Mouse (Mus musculus) embryonic stem cell, embryonic (primary cell): Measurements from ENCODE around the gene Phpt1.

ENCODE experiments used
- CTCF ChIA-PET, 4 experiments: fragments of 300-600 bp in 2 of 4; fragments of 350-600 bp in 2 of 4; sonication (Branson Sonifier 250); formaldehyde crosslinking; loops; one replicate each; lab custom pipeline; 2022; ENCODE audit warnings: inconsistent platforms in 2 of 4; lab: Charles Lee
- POLR2A ChIA-PET, 4 experiments: fragments of 300-600 bp in 2 of 4; fragments of 350-600 bp in 2 of 4; sonication (Branson Sonifier 250); formaldehyde crosslinking; loops; one replicate each; lab custom pipeline; 2022; ENCODE audit warnings: antibody characterized with exemption in 4 of 4, inconsistent platforms in 1 of 4; lab: Charles Lee

Phpt1 gene

GRCm38 (mm10) chr2:25588227-25588907, 13.3 kb upstream of the Phpt1 start:
- POLR2A ChIA-PET, result interaction anchor here in 3 of 4 experiments (0.5 to 2.8 kb wide), 11 partner anchors 9 to 668 kb away, joined by 3 to 11 read pairs (median 3); partner anchors contain the start of genes Mamdc4 (in 1 of the 3) and Traf2 (in 1 of the 3)
- CTCF ChIA-PET, result interaction anchor here in 2 of 4 experiments (0.5 to 1.1 kb wide), 4 partner anchors 9 to 106 kb away, joined by 3 to 4 read pairs (median 4); partner anchors contain the start of genes Mamdc4 (in 2 of the 2) and Phpt1 (in 1 of the 2)

- ChIA-PET CTCF (interaction anchor here in 2 of 4 experiments (0.6 kb wide), 2 partner anchors 13 to 160 kb away, joined by 3 read pairs; no protein-coding TSS in a partner anchor), POLR2A (interaction anchor here in 2 of 4 experiments (0.8 to 2.8 kb wide), 9 partner anchors 8 to 46 kb away, joined by 3 to 11 read pairs (median 3); partner anchors contain the start of genes Edf1 (in 1 of the 2), Mamdc4 (in 1 of the 2) and Traf2 (in 1 of the 2))
These were observed 12.3 kb upstream of the Phpt1 start for GRCm38 (mm10) chr2:25587290-25587689.

GRCm38 (mm10) chr2:25585601-25586000, 10.6 kb upstream of the Phpt1 start:
- CTCF ChIA-PET, result no interaction called here
- POLR2A ChIA-PET, result interaction anchor here in 1 of 4 experiments (0.9 kb wide), 1 partner anchor 23 kb away, joined by 3 read pairs; no protein-coding TSS in a partner anchor

GRCm38 (mm10) chr2:25584856-25585255, 9.8 kb upstream of the Phpt1 start:
- ChIA-PET POLR2A (interaction anchor here in 1 of 4 experiments (1.5 to 7.3 kb wide), 2 partner anchors 8 to 9 kb away, joined by 3 to 48 read pairs; no protein-coding TSS in a partner anchor), CTCF (no interaction called here)

- CTCF ChIA-PET, result interaction anchor here in 2 of 4 experiments (4.0 to 5.9 kb wide), 2 partner anchors 9 kb away, joined by 40 to 64 read pairs; no protein-coding TSS in a partner anchor
- POLR2A ChIA-PET, result interaction anchor here in 2 of 4 experiments (1.4 to 7.3 kb wide), 4 partner anchors 8 to 27 kb away, joined by 3 to 48 read pairs (median 3); partner anchors contain the start of gene Edf1 (in 1 of the 2)
These were observed 9.1 kb upstream of the Phpt1 start for GRCm38 (mm10) chr2:25584152-25584551.

GRCm38 (mm10) chr2:25583571-25583970, 8.5 kb upstream of the Phpt1 start:
- POLR2A ChIA-PET, result interaction anchor here in 2 of 4 experiments (1.4 to 7.3 kb wide), 4 partner anchors 8 to 26 kb away, joined by 3 to 48 read pairs (median 3); partner anchors contain the start of gene Edf1 (in 1 of the 2)

GRCm38 (mm10) chr2:25583120-25583481, 8.1 kb upstream of the Phpt1 start:
- POLR2A ChIA-PET, result interaction anchor here in 2 of 4 experiments (1.4 to 7.3 kb wide), 5 partner anchors 7 to 26 kb away, joined by 3 to 48 read pairs (median 3); partner anchors contain the start of gene Edf1 (in 1 of the 2)
- CTCF ChIA-PET, result interaction anchor here in 2 of 4 experiments (1.5 to 5.9 kb wide), 4 partner anchors 10 to 26 kb away, joined by 3 to 64 read pairs (median 24); partner anchors contain the start of gene Edf1 (in 1 of the 2)

More at GRCm38 (mm10) chr2:25583571-25583970, 8.5 kb upstream of the Phpt1 start:
- CTCF ChIA-PET, result interaction anchor here in 2 of 4 experiments (1.5 to 5.9 kb wide), 3 partner anchors 9 to 13 kb away, joined by 3 to 64 read pairs (median 40); no protein-coding TSS in a partner anchor

- ChIA-PET POLR2A (interaction anchor here (0.5 to 7.3 kb wide), 15 partner anchors 8 to 551 kb away, joined by 3 to 48 read pairs (median 5); partner anchors contain the start of genes Edf1 (in 2 of the 4) and Traf2 (in 1 of the 4)), CTCF (interaction anchor here (0.7 to 5.9 kb wide), 15 partner anchors 9 to 349 kb away, joined by 3 to 64 read pairs (median 10); partner anchors contain the start of genes Traf2 (in 2 of the 4), Edf1 (in 1 of the 4) and Fut7 (in 1 of the 4))
These were observed 7.6 kb upstream of the Phpt1 start for GRCm38 (mm10) chr2:25582466-25583119.

- POLR2A ChIA-PET, result interaction anchor here (0.7 to 7.3 kb wide), 22 partner anchors 8 to 310 kb away, joined by 3 to 48 read pairs (median 5); partner anchors contain the start of genes Edf1 (in 2 of the 4), Rabl6 (in 2 of the 4), Traf2 (in 2 of the 4) and Anapc2 (in 1 of the 4)
- CTCF ChIA-PET, result interaction anchor here (0.5 to 5.9 kb wide), 66 partner anchors 8 to 537 kb away, joined by 3 to 64 read pairs (median 4); partner anchors contain the start of genes Traf2 (in 3 of the 4), Edf1 (in 2 of the 4), Fut7 (in 2 of the 4) and Tmem141 (in 2 of the 4)
These were observed 6.9 kb upstream of the Phpt1 start for GRCm38 (mm10) chr2:25581901-25582301.

- ChIA-PET POLR2A (interaction anchor here (0.7 to 7.3 kb wide), 23 partner anchors 8 to 309 kb away, joined by 3 to 48 read pairs (median 5); partner anchors contain the start of genes Edf1 (in 2 of the 4), Rabl6 (in 2 of the 4), Traf2 (in 2 of the 4) and Anapc2 (in 1 of the 4)), CTCF (interaction anchor here (0.5 to 5.9 kb wide), 85 partner anchors 8 to 595 kb away, joined by 3 to 64 read pairs (median 4); partner anchors contain the start of genes Tmem141 (in 3 of the 4), Traf2 (in 3 of the 4), Edf1 (in 2 of the 4) and Fut7 (in 2 of the 4))
These were observed 6.4 kb upstream of the Phpt1 start, which contains the start of gene Ajm1 for GRCm38 (mm10) chr2:25581294-25581864. Gene Ajm1 (minus strand): TSS chr2:25581757.

GRCm38 (mm10) chr2:25580621-25581101, 5.6 kb upstream of the Phpt1 start:
- CTCF ChIA-PET, result interaction anchor here (0.7 to 5.9 kb wide), 44 partner anchors 9 to 1632 kb away, joined by 3 to 64 read pairs (median 4); partner anchors contain the start of genes Tmem141 (in 3 of the 4), Edf1 (in 2 of the 4), Fut7 (in 2 of the 4) and Traf2 (in 2 of the 4)
- POLR2A ChIA-PET, result interaction anchor here (0.6 to 7.3 kb wide), 16 partner anchors 8 to 44 kb away, joined by 3 to 48 read pairs (median 6); partner anchors contain the start of genes Edf1 (in 2 of the 4), Traf2 (in 2 of the 4) and Rabl6 (in 1 of the 4)

- CTCF ChIA-PET, result interaction anchor here in 2 of 4 experiments (0.7 to 5.9 kb wide), 16 partner anchors 8 to 1633 kb away, joined by 3 to 64 read pairs (median 4); partner anchors contain the start of genes Tmem141 (in 2 of the 2), Edf1 (in 1 of the 2) and Fut7 (in 1 of the 2)
These were observed 4.9 kb upstream of the Phpt1 start for GRCm38 (mm10) chr2:25579737-25580460.

GRCm38 (mm10) chr2:25578796-25579736, 4.0 kb upstream of the Phpt1 start:
- ChIA-PET POLR2A (interaction anchor here in 3 of 4 experiments (0.9 to 7.3 kb wide), 16 partner anchors 9 to 317 kb away, joined by 3 to 48 read pairs (median 6); partner anchors contain the start of genes Edf1 (in 2 of the 3), Rabl6 (in 2 of the 3), Traf2 (in 2 of the 3) and Paxx (in 1 of the 3)), CTCF (interaction anchor here in 2 of 4 experiments (0.6 to 5.9 kb wide), 9 partner anchors 9 to 183 kb away, joined by 3 to 64 read pairs (median 4); partner anchors contain the start of gene Edf1 (in 1 of the 2))

More at GRCm38 (mm10) chr2:25579737-25580460, 4.9 kb upstream of the Phpt1 start:
- POLR2A ChIA-PET, result interaction anchor here in 3 of 4 experiments (0.6 to 7.3 kb wide), 17 partner anchors 8 to 119 kb away, joined by 3 to 48 read pairs (median 6); partner anchors contain the start of genes Edf1 (in 2 of the 3), Rabl6 (in 2 of the 3), Traf2 (in 2 of the 3) and Paxx (in 1 of the 3)
